Mouse (Mus musculus) kidney, adult 2 months (tissue): Measurements from ENCODE around the gene Mtch1.

Experiments used
- CTCF ChIP-seq: fragments of 200-500 bp; conservative IDR thresholded peaks from 2 replicates; pipeline ENCODE4 v1.5.1; 2011; ENCODE audit warnings: low read depth, mild to moderate bottlenecking, control low read depth, low read length, moderate library complexity, mixed read lengths; ENCODE audit not compliant: insufficient read depth, insufficient read length
- POLR2A ChIP-seq: fragments of 200-500 bp; IDR thresholded peaks from one replicate; pipeline ENCODE4 v1.6.1; 2011; ENCODE audit warnings: low read depth, low read length, control low read depth

DNA sequence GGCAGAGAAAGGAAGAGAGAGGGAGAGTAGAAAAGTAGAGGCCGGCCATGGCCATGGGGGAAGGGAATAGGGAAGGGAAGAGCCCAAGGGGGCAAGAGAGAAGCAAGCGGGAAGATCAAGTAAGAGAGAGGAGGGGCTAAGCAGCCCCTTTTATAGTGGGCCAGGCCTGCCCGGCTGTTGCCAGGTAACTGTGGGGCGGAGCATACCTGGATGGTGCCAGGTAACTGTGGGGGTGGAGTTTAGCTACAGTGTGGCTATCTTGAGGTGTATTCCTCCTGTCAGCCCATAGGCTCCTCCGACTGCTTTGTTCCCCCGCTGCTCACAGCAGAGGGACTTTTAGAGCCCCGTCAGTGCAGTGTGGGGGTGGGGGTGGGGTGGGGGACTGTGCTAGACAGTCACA is 21.0 kb upstream of the Mtch1 start:
- TF ChIP-seq CTCF (no peak), POLR2A (no peak)
